Mouse (Mus musculus) ES-E14 (cell line): ENCODE results near the gene Nphs1. TPM values are rescaled to one million over a fixed set of nuclear protein-coding genes. Genes with fewer than 3 reads are reported as not detected.

Experiments used
- DNase-seq: peaks from one replicate; pipeline ENCODE4 v3.0.0-alpha.2; 2013; ENCODE audit warnings: low read depth, low spot score
- H3K27ac ChIP-seq: 2 replicates; pipeline ENCODE4 v1.5.1; 2012; ENCODE audit warnings: low read depth, mild to moderate bottlenecking, low read length, moderate library complexity, mixed read lengths; ENCODE audit not compliant: poor library complexity, insufficient read depth, severe bottlenecking
- H3K36me3 ChIP-seq: 2 replicates; pipeline ENCODE4 v1.6.1; 2012; ENCODE audit warnings: mild to moderate bottlenecking, low read length, moderate library complexity, mixed read lengths; ENCODE audit not compliant: control insufficient read depth, poor library complexity, insufficient read depth, severe bottlenecking
- H3K4me1 ChIP-seq, 2 experiments: fragments of 150-350 bp in 1 of 2; sonication (generic) in 1 of 2; 2 replicates each; pipeline ENCODE4 v1.6.1; 2012; ENCODE audit warnings: low read length in 2 of 2, mild to moderate bottlenecking in 1 of 2, mixed read lengths in 1 of 2; ENCODE audit not compliant: control insufficient read depth in 2 of 2, insufficient read depth in 2 of 2, poor library complexity in 1 of 2
- H3K4me3 ChIP-seq, 2 experiments: fragments of 150-350 bp in 1 of 2; sonication (generic) in 1 of 2; 2 replicates each; pipeline ENCODE4 v1.5.1; 2012; ENCODE audit warnings: low read length in 2 of 2, low read depth in 1 of 2, mild to moderate bottlenecking in 1 of 2, mixed read lengths in 1 of 2; ENCODE audit not compliant: insufficient read depth in 1 of 2, poor library complexity in 1 of 2, severe bottlenecking in 1 of 2
- H3K9ac ChIP-seq: 2 replicates; pipeline ENCODE4 v1.6.1; 2012; ENCODE audit warnings: low read depth, mild to moderate bottlenecking, low read length, mixed read lengths; ENCODE audit not compliant: poor library complexity, insufficient read depth, severe bottlenecking
- H3K9me3 ChIP-seq: fragments of 150-350 bp; sonication (generic); 2 replicates; pipeline ENCODE4 v1.6.1; 2012; ENCODE audit warnings: low read depth, mild to moderate bottlenecking, low read length; ENCODE audit not compliant: control insufficient read depth, insufficient read depth
- CHD2 ChIP-seq: IDR thresholded peaks from 2 replicates; pipeline ENCODE4 v1.6.1; 2014; ENCODE audit warnings: mild to moderate bottlenecking, low read depth, low read length, inconsistent platforms
- HCFC1 ChIP-seq: IDR thresholded peaks from 2 replicates; pipeline ENCODE4 v1.6.1; 2012; ENCODE audit warnings: low read length, inconsistent platforms, borderline replicate concordance; ENCODE audit not compliant: insufficient read depth
- MAFK ChIP-seq: IDR thresholded peaks from 2 replicates; pipeline ENCODE4 v1.6.1; 2014; ENCODE audit warnings: mild to moderate bottlenecking, low read depth, low read length, inconsistent platforms; ENCODE audit not compliant: insufficient read depth
- ZC3H11A ChIP-seq: IDR thresholded peaks from 2 replicates; pipeline ENCODE4 v1.6.1; 2012; ENCODE audit warnings: low read depth, mild to moderate bottlenecking, inconsistent platforms, low read length, borderline replicate concordance
- ZNF384 ChIP-seq: IDR thresholded peaks from 2 replicates; pipeline ENCODE4 v1.6.1; 2012; ENCODE audit warnings: low read depth, low read length, inconsistent platforms
- in situ Hi-C, 2 experiments: fragments of 600-800 bp; cut with MboI; formaldehyde crosslinking; loops; one replicate each; pipeline ENCODE4 v1.15.1; 2025; ENCODE audit warnings: low sequenced_read_pairs in 2 of 2, inconsistent platforms in 1 of 2; ENCODE audit not compliant: unreplicated experiment in 2 of 2
- total RNA-seq: library from RNA; depleted of rRNA; stranded (reverse); fragments of 300-350 nt; gene quantifications from 2 replicates; pipeline ENCODE4 v1.2.3, GENCODE M21; 2012

Nphs1 gene
- total RNA-seq, 1 experiment: 45.7 TPM

GRCm38 (mm10) chr7:30434701-30435100, 23.4 kb upstream of the Nphs1 start:
- H3K36me3 ChIP-seq: peaks cover 10% of the 10 kb centered on the region
- peak overlapping the region in 1 of 2 experiments; percentile 4; a peak in 1 of 4 replicates for H3K4me3 ChIP-seq
- DNase-seq: no peak
- H3K9ac ChIP-seq: peak overlapping the region; percentile 10; the same call in 1 of the 2 replicates
- peak overlapping the region; percentile 84 for H3K27ac ChIP-seq
- in situ Hi-C loops: no loop called here
- peaks cover 1 to 11% of the 10 kb centered on the region in 2 experiments; a peak in 3 of 4 replicates for H3K4me1 ChIP-seq
- no peaks in the 10 kb centered on the region for H3K9me3 ChIP-seq
- TF ChIP-seq HCFC1 (no peak), ZC3H11A (no peak), MAFK (no peak), CHD2 (no peak), ZNF384 (no peak)

DNA sequence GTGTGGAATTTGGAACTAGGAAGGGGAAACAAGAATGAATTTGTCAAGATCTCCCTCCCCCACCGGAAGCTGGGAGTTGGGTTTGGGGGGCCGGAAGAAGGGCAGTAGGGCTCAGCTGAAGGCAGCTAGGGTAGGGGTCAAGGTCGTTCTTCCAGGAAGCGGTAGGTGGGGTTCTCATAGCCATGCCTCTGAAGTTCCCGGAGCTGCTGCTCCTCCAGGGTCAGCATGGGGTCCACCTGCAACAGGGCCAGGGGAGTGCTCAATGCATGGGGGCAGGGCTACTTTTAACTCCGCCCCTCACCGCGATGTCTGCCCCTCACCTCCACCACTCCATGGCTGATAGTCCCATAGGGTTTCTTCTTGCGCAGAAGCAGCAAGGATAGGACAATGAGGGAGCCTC, 23.0 kb upstream of the Nphs1 start:
- no peak for DNase-seq
- no peak overlapping the region; the same call in 1 of the 2 replicates for H3K9ac ChIP-seq
- H3K36me3 ChIP-seq: peaks cover 10% of the 10 kb centered on the region
- no peaks in the 10 kb centered on the region for H3K9me3 ChIP-seq
- in situ Hi-C loops: no loop called here
- H3K27ac ChIP-seq: peak overlapping the region; percentile 84; the same call in 1 of the 2 replicates
- peaks cover 1 to 10% of the 10 kb centered on the region in 2 experiments; a peak in 3 of 4 replicates for H3K4me1 ChIP-seq
- peak overlapping the region; percentile 75 to 87; a peak in 3 of 4 replicates for H3K4me3 ChIP-seq
- TF ChIP-seq CHD2: no peak
- TF ChIP-seq HCFC1: no peak
- no peak for TF ChIP-seq MAFK
- no peak for TF ChIP-seq ZNF384
- TF ChIP-seq ZC3H11A: no peak

- Histone ChIP-seq H3K36me3 (peaks cover 17% of the 10 kb centered on the region), H3K4me3 (peak overlapping the region; percentile 75 to 87), H3K9me3 (no peaks in the 10 kb centered on the region), H3K27ac (peak overlapping the region; percentile 76), H3K4me1 (peaks cover 1 to 13% of the 10 kb centered on the region in 2 experiments; a peak in 3 of 4 replicates), H3K9ac (peak overlapping the region; percentile 82)
- in situ Hi-C loops: no loop called here
- peak; percentile 92 for DNase-seq
- TF ChIP-seq HCFC1 (no peak), ZNF384 (no peak), MAFK (no peak), CHD2 (no peak), ZC3H11A (no peak)
Observed at GRCm38 (mm10) chr7:30436879-30437278, 21.2 kb upstream of the Nphs1 start.

DNA sequence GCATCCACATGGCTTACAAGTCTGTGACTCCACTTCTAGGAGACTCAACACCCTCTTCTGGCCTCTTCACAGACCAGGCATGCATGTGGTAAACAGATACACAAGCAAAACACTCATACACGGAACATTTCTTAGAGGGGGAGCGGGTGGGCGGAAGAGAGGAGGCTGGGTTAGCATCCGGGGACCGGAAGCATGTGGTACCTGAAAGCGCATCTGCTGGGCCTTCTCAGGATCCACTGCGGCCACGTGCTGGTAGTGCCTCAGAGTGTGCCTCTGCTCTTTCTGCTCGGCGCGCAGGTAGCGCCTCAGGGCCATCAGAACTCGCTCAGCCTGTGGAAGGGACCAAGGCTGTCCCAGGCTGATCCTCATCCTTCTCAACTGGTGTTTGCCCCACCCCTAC, 18.4 kb upstream of the Nphs1 start:
- Histone ChIP-seq H3K4me1 (peaks cover 0 to 14% of the 10 kb centered on the region in 2 experiments; a peak in 2 of 4 replicates), H3K27ac (peak overlapping the region; percentile 68; the same call in 1 of the 2 replicates), H3K4me3 (peak overlapping the region; percentile 41 to 67), H3K36me3 (peaks cover 29% of the 10 kb centered on the region), H3K9me3 (no peaks in the 10 kb centered on the region), H3K9ac (peak overlapping the region; percentile 78)
- no peak for TF ChIP-seq CHD2
- TF ChIP-seq ZNF384: no peak
- TF ChIP-seq ZC3H11A: no peak
- no peak for TF ChIP-seq HCFC1
- no peak for TF ChIP-seq MAFK
- DNase-seq: no peak
- in situ Hi-C loops: no loop called here
